Mouse (Mus musculus): ENCODE measurements around the gene Fermt1.

Fermt1 gene

GRCm38 (mm10) chr2:132863325-132863724 is 82.4 kb downstream of the Fermt1 start:
- in situ Hi-C loops (cut with MboI, MseI): no loop called here

DNA sequence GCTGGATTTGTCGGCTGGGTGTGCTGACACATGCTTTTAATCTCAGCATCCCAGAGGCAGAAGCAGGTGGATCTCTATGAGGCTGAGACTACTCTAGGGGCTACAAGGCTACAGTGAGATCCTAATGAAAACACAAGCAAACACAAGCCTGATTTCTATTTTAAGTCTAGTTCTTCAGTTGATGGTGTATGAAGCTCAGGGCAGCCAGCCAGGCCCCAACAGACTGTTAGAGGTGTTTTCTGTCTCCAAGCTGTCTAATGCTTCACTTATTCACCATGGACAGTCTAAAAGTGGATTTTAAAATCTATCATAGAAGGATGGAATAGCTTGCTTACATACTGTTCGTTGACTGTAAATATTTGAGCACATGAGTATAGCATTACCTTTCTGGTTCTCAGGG is 84.2 kb downstream of the Fermt1 start:
- in situ Hi-C loops (cut with MboI, MseI): no loop called here

- in situ Hi-C loops (cut with MboI, MseI): no loop called here
Observed at GRCm38 (mm10) chr2:132860435-132860834, 85.3 kb downstream of the Fermt1 start.

- in situ Hi-C loops (cut with MboI, MseI): no loop called here
Observed at GRCm38 (mm10) chr2:132856333-132856732, 89.4 kb downstream of the Fermt1 start.
